Mouse (Mus musculus) heart, adult 18-20 months (tissue): ENCODE data around the gene Rbm45. TPM values are rescaled to one million over a fixed set of nuclear protein-coding genes. Genes with fewer than 3 reads are reported as not detected.

ENCODE experiments used
- DNase-seq, 2 experiments: peaks; one replicate each; pipeline ENCODE4 v3.0.0; 2021 to 2022; ENCODE audit warnings: mixed read lengths in 1 of 2
- total RNA-seq, 2 experiments: library from RNA; stranded (reverse); gene quantifications; 2 replicates each; pipeline ENCODE4 v1.2.3; 2021

Rbm45 gene
- total RNA-seq, 2 experiments from 2014 or later = 18.2 to 20.3 TPM

GRCm38 (mm10) chr2:76378646-76379045, 8.9 kb downstream of the Rbm45 start:
- DNase-seq = no peak

- no peak for DNase-seq
Measured at GRCm38 (mm10) chr2:76386531-76386930, 16.7 kb downstream of the Rbm45 start.

GRCm38 (mm10) chr2:76400178-76400577, 30.4 kb downstream of the Rbm45 start:
- DNase-seq = no peak

GRCm38 (mm10) chr2:76405596-76406150, 35.9 kb downstream of the Rbm45 start:
- DNase-seq = peak in 1 of 2 experiments; percentile 1

- DNase-seq = peak; percentile 72 to 78
Measured at GRCm38 (mm10) chr2:76406151-76406936, 36.6 kb downstream of the Rbm45 start, which contains the start of gene Osbpl6. TSS of gene Osbpl6 (plus strand) at chr2:76406508.

- peak; percentile 46 to 61 for DNase-seq
Measured at GRCm38 (mm10) chr2:76406937-76407441, 37.2 kb downstream of the Rbm45 start.

- DNase-seq = no peak
Measured at GRCm38 (mm10) chr2:76409526-76409925, 39.7 kb downstream of the Rbm45 start.

- DNase-seq = peak; percentile 5 to 7
Measured at GRCm38 (mm10) chr2:76409986-76410385, 40.2 kb downstream of the Rbm45 start.

- no peak for DNase-seq
Measured at GRCm38 (mm10) chr2:76412924-76413323, 43.1 kb downstream of the Rbm45 start.

GRCm38 (mm10) chr2:76417446-76418141, 47.8 kb downstream of the Rbm45 start:
- no peak for DNase-seq

- no peak for DNase-seq
Measured at GRCm38 (mm10) chr2:76418142-76418518, 48.3 kb downstream of the Rbm45 start.

GRCm38 (mm10) chr2:76421411-76421924, 51.7 kb downstream of the Rbm45 start:
- no peak for DNase-seq

GRCm38 (mm10) chr2:76426816-76427215, 57.0 kb downstream of the Rbm45 start:
- no peak for DNase-seq

- DNase-seq = no peak
Measured at GRCm38 (mm10) chr2:76429318-76429717, 59.5 kb downstream of the Rbm45 start.

GRCm38 (mm10) chr2:76429855-76430254, 60.1 kb downstream of the Rbm45 start:
- no peak for DNase-seq

- no peak for DNase-seq
Measured at GRCm38 (mm10) chr2:76430539-76430938, 60.8 kb downstream of the Rbm45 start.

Other genes starting within 250 kb of the Rbm45 start
- 1 to 10 TPM; 2.1 to 3.7 TPM for gene Pde11a, start 31.2 kb upstream of the Rbm45 start, total RNA-seq
- 1 to 10 TPM in 1 of 2 experiments, not detected in 1; 1.7 TPM for gene Cyct, start 9.5 kb upstream of the Rbm45 start, total RNA-seq
- gene Osbpl6, start 36.5 kb downstream of the Rbm45 start, total RNA-seq = 10 to 100 TPM; 15.5 to 16.8 TPM